Comparison of ENCODE assay signal across 16 mouse cellular contexts in genomic region chr2:24926965-24927358, GRCm38 (mm10). TPM values are rescaled to one million over a fixed set of nuclear protein-coding genes. Genes with fewer than 3 reads are reported as not detected.
DNase-seq lines count a peak whose midpoint lies in the region; ATAC-seq and TF ChIP-seq lines count a peak whose summit lies in the region.
"Had no signal": no experiment of that assay in that cellular context is flagged by ENCODE, and none has a peak within 500 bp of the region (broad histone marks: within the 10 kb centered on the region; RNA-seq: fewer than 3 reads in every experiment).

No protein-coding gene starts in this region.

- no peaks in the 10 kb centered on the region for H3K79me2 ChIP-seq in MEL (ENCODE audit: control insufficient read depth, insufficient read depth, low read length, poor library complexity)

- H3K4me1 ChIP-seq in kidney, postnatal 0 days (replicated peaks; ENCODE audit: insufficient read depth, low read length): peaks cover 17% of the 10 kb centered on the region; the same call in 1 of the 2 replicates
- H3K4me1 ChIP-seq in kidney, embryonic 16.5 days (ENCODE audit: insufficient read depth, low read length): peaks cover 6% of the 10 kb centered on the region
- H3K4me1 ChIP-seq in MEL (ENCODE audit: control insufficient read depth in 1 of 2, insufficient read depth in 2 of 2, low read length in 2 of 2): peaks cover 6 to 16% of the 10 kb centered on the region in 2 experiments
- H3K4me1 ChIP-seq in megakaryocyte, embryonic 14.5 days: peaks cover 52% of the 10 kb centered on the region
- H3K4me1 ChIP-seq: forebrain, embryonic 12.5 days; limb, embryonic 13.5 days had no signal

- H3K27me3 ChIP-seq in kidney, postnatal 0 days (ENCODE audit: insufficient read depth, low read length): no peaks in the 10 kb centered on the region
- no peaks in the 10 kb centered on the region for H3K27me3 ChIP-seq in kidney, embryonic 16.5 days (ENCODE audit: insufficient read depth, low read length)
- H3K27me3 ChIP-seq in MEL (ENCODE audit: control insufficient read depth in 1 of 2, insufficient read depth in 2 of 2, low read length in 2 of 2): no peaks in the 10 kb centered on the region
- H3K27me3 ChIP-seq in megakaryocyte, embryonic 14.5 days (replicated peaks): no peaks in the 10 kb centered on the region
- H3K27me3 ChIP-seq: forebrain, embryonic 12.5 days; heart, embryonic 13.5 days had no signal

- TF ChIP-seq CTCF in kidney, postnatal 0 days (IDR thresholded peaks at IDR 0.05; ENCODE audit: low read depth): no peak
- TF ChIP-seq CTCF in MEL (IDR thresholded peaks at IDR 0.05 in 2 of 3, conservative IDR thresholded peaks at IDR 0.05 in 1 of 3; ENCODE audit: control insufficient read depth in 1 of 3, insufficient read depth in 1 of 3, low read depth in 2 of 3, low read length in 3 of 3, poor library complexity in 1 of 3, severe bottlenecking in 1 of 3): no peak

- no peak for TF ChIP-seq RAD21 in MEL (IDR thresholded peaks at IDR 0.05; ENCODE audit: low read depth, low read length)

- H3K36me3 ChIP-seq in kidney, postnatal 0 days (ENCODE audit: insufficient read depth, low read length): 0 out of 2 replicates have a peak, but pooled peaks cover 5% of the 10 kb centered on the region
- no peaks in the 10 kb centered on the region for H3K36me3 ChIP-seq in kidney, embryonic 16.5 days (ENCODE audit: insufficient read depth, low read length)
- H3K36me3 ChIP-seq in MEL (ENCODE audit: control insufficient read depth in 1 of 2, insufficient read depth in 2 of 2, low read length in 2 of 2): peaks cover 0 to 16% of the 10 kb centered on the region in 2 experiments; a peak in 2 of 4 replicates
- H3K36me3 ChIP-seq in megakaryocyte, embryonic 14.5 days (replicated peaks; ENCODE audit: low read length): peaks cover 59% of the 10 kb centered on the region
- H3K36me3 ChIP-seq: forebrain, embryonic 12.5 days; heart, embryonic 13.5 days; limb, embryonic 13.5 days had no signal

- H3K4me3 ChIP-seq in kidney, postnatal 0 days (replicated peaks; ENCODE audit: low read depth, low read length): no peak overlapping the region
- no peak overlapping the region for H3K4me3 ChIP-seq in kidney, embryonic 16.5 days (ENCODE audit: low read length)
- no peak overlapping the region for H3K4me3 ChIP-seq in MEL (ENCODE audit: control insufficient read depth in 1 of 2, insufficient read depth in 1 of 2, low read depth in 2 of 2, low read length in 2 of 2)
- peak overlapping the region; percentile 11 for H3K4me3 ChIP-seq in megakaryocyte, embryonic 14.5 days (replicated peaks)
- H3K4me3 ChIP-seq: forebrain, embryonic 12.5 days; heart, embryonic 13.5 days; limb, embryonic 13.5 days had no signal

- WGBS in kidney, postnatal 0 days: 71% methylated on average over 7 of the region's 7 CpGs
- 72% methylated on average over 7 of the region's 7 CpGs for WGBS in kidney, embryonic 16.5 days

- H3K9me3 ChIP-seq in kidney, postnatal 0 days (replicated peaks; ENCODE audit: low read length): no peaks in the 10 kb centered on the region
- H3K9me3 ChIP-seq in kidney, embryonic 16.5 days (ENCODE audit: low read length): no peaks in the 10 kb centered on the region
- H3K9me3 ChIP-seq in MEL (replicated peaks; ENCODE audit: insufficient read depth, low read length): no peaks in the 10 kb centered on the region
- H3K9me3 ChIP-seq in megakaryocyte, embryonic 14.5 days: no peaks in the 10 kb centered on the region
- H3K9me3 ChIP-seq: forebrain, embryonic 12.5 days; G1E; heart, embryonic 13.5 days; limb, embryonic 13.5 days had no signal

- peak overlapping the region; percentile 76; the same call in 1 of the 2 replicates for H3K27ac ChIP-seq in kidney, postnatal 0 days
- no peak overlapping the region for H3K27ac ChIP-seq in kidney, embryonic 16.5 days (ENCODE audit: low read length)
- H3K27ac ChIP-seq in MEL (ENCODE audit: control insufficient read depth, low read depth, low read length): peak overlapping the region; percentile 32; the same call in 1 of the 2 replicates
- H3K27ac ChIP-seq: forebrain, embryonic 12.5 days; heart, embryonic 13.5 days; limb, embryonic 13.5 days had no signal

- no peak; a peak in 1 of 4 replicates for TF ChIP-seq EP300 in MEL (IDR thresholded peaks at IDR 0.05; ENCODE audit: low read depth in 1 of 2, low read length in 2 of 2)

- no peak for ATAC-seq in kidney, postnatal 0 days (replicated peaks; ENCODE audit: low FRiP score, low read depth)
- ATAC-seq in kidney, embryonic 16.5 days (ENCODE audit: low FRiP score, low TSS enrichment): no peak
- ATAC-seq in common myeloid progenitor, adult 5-6 weeks (replicated peaks; ENCODE audit: low read depth, poor library complexity, severe bottlenecking): peak; percentile 57
- ATAC-seq: CD4-positive, CD25-positive, alpha-beta regulatory T cell, adult 4 months; intestine, postnatal 0 days had no signal

- H3K4me2 ChIP-seq in kidney, postnatal 0 days (ENCODE audit: low read length): no peak overlapping the region
- no peak overlapping the region for H3K4me2 ChIP-seq in kidney, embryonic 16.5 days (replicated peaks; ENCODE audit: low read depth, low read length)
- H3K4me2 ChIP-seq: forebrain, embryonic 12.5 days; heart, embryonic 13.5 days; limb, embryonic 13.5 days had no signal

- no peak overlapping the region for H3K9ac ChIP-seq in kidney, postnatal 0 days (ENCODE audit: low read depth, low read length)
- no peak overlapping the region for H3K9ac ChIP-seq in kidney, embryonic 16.5 days (replicated peaks; ENCODE audit: low read length)
- no peak overlapping the region for H3K9ac ChIP-seq in MEL (ENCODE audit: control insufficient read depth, low read depth, low read length, poor library complexity, severe bottlenecking)
- H3K9ac ChIP-seq: forebrain, embryonic 12.5 days; heart, embryonic 13.5 days; limb, embryonic 13.5 days had no signal

- no peak for DNase-seq in kidney, postnatal 0 days (ENCODE audit: low spot score)
- DNase-seq in MEL (ENCODE audit: low read depth, low spot score): peak; percentile 74
- no peak for DNase-seq in testis, postnatal 10 days (ENCODE audit: low spot score)
- no peak for DNase-seq in thymus, postnatal 14 days
- DNase-seq: cerebellum, postnatal 14 days; gastrocnemius, postnatal 36 days; thymus, postnatal 25 days had no signal

- no peak for TF ChIP-seq POLR2A in MEL (IDR thresholded peaks at IDR 0.05; ENCODE audit: control insufficient read depth in 1 of 2, insufficient read depth in 1 of 2, low read depth in 1 of 2, low read length in 2 of 2, poor library complexity in 1 of 2)

TF ChIP-seq in MEL, 35 proteins besides CTCF, POLR2A, EP300 and RAD21 (continues in another document):
- TF ChIP-seq MAFK (IDR thresholded peaks at IDR 0.05; ENCODE audit: borderline replicate concordance, low read depth, low read length): no peak
- no peak for TF ChIP-seq JUND (IDR thresholded peaks at IDR 0.05; ENCODE audit: low read depth, low read length)
- TF ChIP-seq ZC3H11A (IDR thresholded peaks at IDR 0.05; ENCODE audit: low read depth, low read length): 0 out of 2 replicates have a peak, but pooled peaks have one; percentile 4

RNA-seq across cellular contexts. Expression of gene Ehmt1, which starts 7.5 kb away (rescaled TPM):
- 47.5 and 58.8 TPM in 2 replicates for polyA plus RNA-seq in kidney, postnatal 0 days (2015; fragmentation: Nextera tagmentation; extraction: Ambion mirVana)
- 87.7 and 91.7 TPM in 2 replicates for polyA plus RNA-seq in kidney, embryonic 16.5 days (2015; fragmentation: Nextera tagmentation; extraction: Ambion mirVana)
- total RNA-seq in MEL (2012; rRNA removed): 31.9 and 32.7 TPM in 2 replicates
- polyA plus RNA-seq in MEL (2012; ENCODE audit: insufficient read depth in 1 of 2, insufficient read length in 2 of 2, low read depth in 1 of 2, low replicate concordance in 2 of 2, missing spikeins in 1 of 2): 10 to 100 TPM in 1 of 2 experiments, not detected in 1; 55.8 TPM
- total RNA-seq in common myeloid progenitor, adult 5-6 weeks (2017): 83.6 and 139 TPM in 2 replicates
- 20.7 and 41.8 TPM in 2 replicates for polyA plus RNA-seq in megakaryocyte, embryonic 14.5 days (2012; ENCODE audit: insufficient read depth, low replicate concordance)

RNA-seq across cellular contexts. Expression of gene Arrdc1, which starts 8.1 kb away (rescaled TPM):
- 66.3 and 72.3 TPM in 2 replicates for polyA plus RNA-seq in kidney, postnatal 0 days (2015; fragmentation: Nextera tagmentation; extraction: Ambion mirVana)
- polyA plus RNA-seq in kidney, embryonic 16.5 days (2015; fragmentation: Nextera tagmentation; extraction: Ambion mirVana): 63.3 and 63.5 TPM in 2 replicates
- total RNA-seq in MEL (2012; rRNA removed): 19.0 and 20.2 TPM in 2 replicates
- polyA plus RNA-seq in MEL (2012; ENCODE audit: insufficient read depth in 1 of 2, insufficient read length in 2 of 2, low read depth in 1 of 2, low replicate concordance in 2 of 2, missing spikeins in 1 of 2): 10 to 100 TPM in 1 of 2 experiments, not detected in 1; 49.0 TPM
- total RNA-seq in common myeloid progenitor, adult 5-6 weeks (2017): 59.6 and 102 TPM in 2 replicates
- polyA plus RNA-seq in megakaryocyte, embryonic 14.5 days (2012; ENCODE audit: insufficient read depth, low replicate concordance): 61.7 and 82.8 TPM in 2 replicates

RNA-seq across cellular contexts. Expression of gene Zmynd19, which starts 22.6 kb away (rescaled TPM):
- 11.7 and 12.2 TPM in 2 replicates for polyA plus RNA-seq in kidney, postnatal 0 days (2015; fragmentation: Nextera tagmentation; extraction: Ambion mirVana)
- 4.2 and 7.9 TPM in 2 replicates for polyA plus RNA-seq in kidney, embryonic 16.5 days (2015; fragmentation: Nextera tagmentation; extraction: Ambion mirVana)
- 73.7 and 83.5 TPM in 2 replicates for total RNA-seq in MEL (2012; rRNA removed)
- polyA plus RNA-seq in MEL (2012; ENCODE audit: insufficient read depth in 1 of 2, insufficient read length in 2 of 2, low read depth in 1 of 2, low replicate concordance in 2 of 2, missing spikeins in 1 of 2): 100 to 1,000 TPM in 1 of 2 experiments, not detected in 1; 114 TPM
- total RNA-seq in common myeloid progenitor, adult 5-6 weeks (2017): 55.2 and 55.5 TPM in 2 replicates
- 2.9 and 5.7 TPM in 2 replicates for polyA plus RNA-seq in megakaryocyte, embryonic 14.5 days (2012; ENCODE audit: insufficient read depth, low replicate concordance)

RNA-seq across cellular contexts. Expression of gene Dph7, which starts 35.2 kb away (rescaled TPM):
- 21.6 and 23.8 TPM in 2 replicates for polyA plus RNA-seq in kidney, postnatal 0 days (2015; fragmentation: Nextera tagmentation; extraction: Ambion mirVana)
- polyA plus RNA-seq in kidney, embryonic 16.5 days (2015; fragmentation: Nextera tagmentation; extraction: Ambion mirVana): 29.8 and 32.3 TPM in 2 replicates
- 16.6 and 17.6 TPM in 2 replicates for total RNA-seq in MEL (2012; rRNA removed)
- polyA plus RNA-seq in MEL (2012; ENCODE audit: insufficient read depth in 1 of 2, insufficient read length in 2 of 2, low read depth in 1 of 2, low replicate concordance in 2 of 2, missing spikeins in 1 of 2): 10 to 100 TPM in 1 of 2 experiments, not detected in 1; 19.7 TPM
- total RNA-seq in common myeloid progenitor, adult 5-6 weeks (2017): 17.4 and 21.8 TPM in 2 replicates
- polyA plus RNA-seq in megakaryocyte, embryonic 14.5 days (2012; ENCODE audit: insufficient read depth, low replicate concordance): 10.2 and 14.3 TPM in 2 replicates

RNA-seq across cellular contexts. Expression of gene Mrpl41, which starts 47.9 kb away (rescaled TPM):
- polyA plus RNA-seq in kidney, postnatal 0 days (2015; fragmentation: Nextera tagmentation; extraction: Ambion mirVana): 153 and 157 TPM in 2 replicates
- polyA plus RNA-seq in kidney, embryonic 16.5 days (2015; fragmentation: Nextera tagmentation; extraction: Ambion mirVana): 109 and 118 TPM in 2 replicates
- 84.8 and 102 TPM in 2 replicates for total RNA-seq in MEL (2012; rRNA removed)
- 100 to 1,000 TPM in 1 of 2 experiments, not detected in 1; 103 TPM for polyA plus RNA-seq in MEL (2012; ENCODE audit: insufficient read depth in 1 of 2, insufficient read length in 2 of 2, low read depth in 1 of 2, low replicate concordance in 2 of 2, missing spikeins in 1 of 2)
- 117 and 138 TPM in 2 replicates for total RNA-seq in common myeloid progenitor, adult 5-6 weeks (2017)
- polyA plus RNA-seq in megakaryocyte, embryonic 14.5 days (2012; ENCODE audit: insufficient read depth, low replicate concordance): 26.6 and 65.1 TPM in 2 replicates
